Mouse (Mus musculus): Measurements from ENCODE around the gene E2f2. TPM values are rescaled to one million over a fixed set of nuclear protein-coding genes. Genes with fewer than 3 reads are reported as not detected.

The E2f2 gene
- total and polyA plus RNA-seq, 2 experiments from 2014 or later = 0.46 to 2.0 TPM

DNA sequence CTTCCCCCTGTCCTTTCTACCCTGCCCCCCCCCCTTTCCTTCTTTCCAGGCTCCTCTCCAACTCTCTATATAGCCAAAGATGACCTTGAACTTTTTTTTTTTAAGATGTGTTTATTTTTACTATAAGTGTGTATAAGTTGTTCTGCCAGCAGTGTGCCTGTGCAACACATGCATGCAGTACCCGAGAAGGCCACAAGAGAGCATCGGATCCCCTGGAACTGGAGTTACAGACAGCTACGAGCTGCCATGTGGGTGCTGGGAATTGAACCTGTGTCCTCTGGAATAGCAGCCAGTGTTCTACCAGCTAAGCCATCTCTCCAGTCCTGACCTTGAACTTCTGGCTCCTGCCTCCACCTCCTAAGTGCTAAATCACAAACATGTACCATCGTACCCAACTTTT, 19.4 kb upstream of the E2f2 start:
- 87% methylated on average over 4 of the region's 4 CpGs for WGBS
- peak; percentile 27 for TF ChIP-seq CTCF (IDR thresholded peaks at IDR 0.05)
- no peak overlapping the region for H3K27ac ChIP-seq (ENCODE audit: low read depth, low read length)
- DNase-seq (ENCODE audit: low spot score) (no peak), ATAC-seq (ENCODE audit: low FRiP score) (no peak)
- no peaks in the 10 kb centered on the region; the same call in none of the 2 replicates for H3K27me3 ChIP-seq (ENCODE audit: insufficient read depth, low read length)
- H3K4me2 ChIP-seq (ENCODE audit: low read depth, low read length, poor library complexity, severe bottlenecking) = no peak overlapping the region
- no peak overlapping the region for H3K4me3 ChIP-seq (ENCODE audit: low read depth, low read length)
- no peaks in the 10 kb centered on the region for H3K36me3 ChIP-seq (ENCODE audit: insufficient read depth, low read length)
- H3K9me3 ChIP-seq (ENCODE audit: low read length) = no peaks in the 10 kb centered on the region
- H3K4me1 ChIP-seq (ENCODE audit: insufficient read depth, low read length) = no peaks in the 10 kb centered on the region
- no peak overlapping the region for H3K9ac ChIP-seq (replicated peaks; ENCODE audit: low read length, poor library complexity, severe bottlenecking)

DNA sequence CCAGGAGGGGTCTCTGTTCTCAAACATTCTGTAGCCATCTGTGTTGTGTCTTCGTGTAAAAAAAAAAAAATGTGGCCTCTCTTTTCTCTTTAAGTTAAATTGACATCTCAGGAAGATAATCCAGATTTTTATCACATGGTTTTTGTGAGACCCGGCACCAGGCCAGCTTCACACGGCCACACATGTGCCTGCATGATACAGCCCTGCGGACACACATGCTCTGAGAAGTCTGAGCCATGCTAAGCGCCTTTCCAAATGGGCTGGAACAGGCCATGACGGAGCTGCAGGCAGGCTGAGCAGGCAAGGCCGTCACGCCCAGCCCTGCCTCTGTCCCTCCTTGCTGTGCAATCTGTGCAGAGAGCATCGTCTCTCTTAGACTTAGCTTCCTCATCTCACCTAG, 17.7 kb upstream of the E2f2 start:
- DNase-seq (ENCODE audit: low spot score) = no peak
- H3K4me2 ChIP-seq (ENCODE audit: low read depth, low read length, poor library complexity, severe bottlenecking) = no peak overlapping the region
- H3K9me3 ChIP-seq (ENCODE audit: low read length) = no peaks in the 10 kb centered on the region
- H3K9ac ChIP-seq (replicated peaks; ENCODE audit: low read length, poor library complexity, severe bottlenecking) = no peak overlapping the region
- 62% methylated on average over 9 of the region's 9 CpGs for WGBS
- no peak overlapping the region for H3K27ac ChIP-seq (ENCODE audit: low read depth, low read length)
- H3K36me3 ChIP-seq (ENCODE audit: insufficient read depth, low read length) = no peaks in the 10 kb centered on the region
- no peak for ATAC-seq (ENCODE audit: low FRiP score)
- H3K27me3 ChIP-seq (ENCODE audit: insufficient read depth, low read length) = no peaks in the 10 kb centered on the region; the same call in none of the 2 replicates
- no peak overlapping the region for H3K4me3 ChIP-seq (ENCODE audit: low read depth, low read length)
- H3K4me1 ChIP-seq (ENCODE audit: insufficient read depth, low read length) = no peaks in the 10 kb centered on the region
- TF ChIP-seq CTCF (IDR thresholded peaks at IDR 0.05) = no peak

DNA sequence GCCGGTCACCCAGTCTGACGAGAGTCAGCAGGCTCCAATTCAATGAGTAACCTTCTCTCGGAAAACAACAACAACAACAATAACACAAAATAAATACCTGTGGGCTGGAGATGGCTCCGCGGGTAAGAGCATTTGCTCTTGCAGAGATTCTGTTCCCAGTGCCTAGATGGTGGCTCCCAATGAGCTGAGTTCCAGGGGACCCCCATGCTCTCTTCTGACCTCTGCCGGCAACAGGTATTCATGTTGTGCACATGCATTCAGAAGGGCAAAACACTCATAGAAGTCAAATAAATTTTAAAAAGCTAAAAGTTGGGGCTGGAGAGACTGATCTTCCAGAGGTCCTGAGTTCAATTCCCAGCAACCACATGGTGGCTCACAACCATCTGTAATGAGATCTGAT, 13.7 kb upstream of the E2f2 start:
- H3K36me3 ChIP-seq (ENCODE audit: insufficient read depth, low read length) = no peaks in the 10 kb centered on the region
- no peak overlapping the region for H3K27ac ChIP-seq (ENCODE audit: low read depth, low read length)
- TF ChIP-seq CTCF (IDR thresholded peaks at IDR 0.05) = peak; percentile 14; the same call in 1 of the 2 replicates
- H3K4me1 ChIP-seq (ENCODE audit: insufficient read depth, low read length) = no peaks in the 10 kb centered on the region
- no peak overlapping the region for H3K4me3 ChIP-seq (ENCODE audit: low read depth, low read length)
- H3K27me3 ChIP-seq (ENCODE audit: insufficient read depth, low read length) = no peaks in the 10 kb centered on the region
- H3K9ac ChIP-seq (replicated peaks; ENCODE audit: low read length, poor library complexity, severe bottlenecking) = no peak overlapping the region
- DNase-seq (ENCODE audit: low spot score) = no peak
- no peak for ATAC-seq (ENCODE audit: low FRiP score)
- H3K4me2 ChIP-seq (ENCODE audit: low read depth, low read length, poor library complexity, severe bottlenecking) = no peak overlapping the region
- H3K9me3 ChIP-seq (ENCODE audit: low read length) = no peaks in the 10 kb centered on the region
- WGBS = 76% methylated on average over 6 of the region's 6 CpGs

DNA sequence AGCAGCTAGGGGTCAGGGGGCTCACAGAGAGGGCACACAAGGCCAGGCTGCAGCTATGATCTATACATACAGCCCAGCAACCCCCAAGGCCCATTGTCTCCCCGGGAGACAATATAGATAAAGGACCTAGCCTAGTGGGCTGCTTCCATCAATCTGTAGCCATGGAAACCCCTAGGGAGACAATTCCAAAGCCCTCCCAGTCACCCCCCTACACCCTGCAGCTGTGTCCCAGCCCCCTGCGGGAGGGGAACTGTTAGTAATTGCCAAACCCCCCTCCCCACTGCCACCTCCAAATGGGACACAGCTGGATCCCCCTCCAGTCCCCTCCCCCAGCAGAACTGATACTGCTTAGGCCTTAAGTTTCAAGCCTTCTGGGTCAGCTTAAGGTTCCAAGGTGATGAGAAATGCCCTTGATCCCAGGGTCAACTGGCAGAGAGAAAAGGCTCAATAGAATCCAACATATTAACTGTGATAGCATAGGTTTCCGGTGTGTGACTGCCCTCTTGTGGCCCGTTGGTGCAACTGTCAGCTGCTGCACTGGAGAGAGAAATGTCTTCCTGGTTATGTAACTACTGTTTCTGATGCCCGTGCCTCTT, 12.3 kb upstream of the E2f2 start:
- TF ChIP-seq CTCF (IDR thresholded peaks at IDR 0.05) = peak; percentile 99
- DNase-seq (ENCODE audit: low spot score) (peak; percentile 88), ATAC-seq (ENCODE audit: low FRiP score) (peak; percentile 54)
- Histone ChIP-seq H3K27me3 (ENCODE audit: insufficient read depth, low read length) (no peaks in the 10 kb centered on the region), H3K4me3 (ENCODE audit: low read depth, low read length) (no peak overlapping the region), H3K9ac (replicated peaks; ENCODE audit: low read length, poor library complexity, severe bottlenecking) (no peak overlapping the region), H3K9me3 (ENCODE audit: low read length) (no peaks in the 10 kb centered on the region), H3K27ac (ENCODE audit: low read depth, low read length) (no peak overlapping the region), H3K4me1 (ENCODE audit: insufficient read depth, low read length) (no peaks in the 10 kb centered on the region), H3K36me3 (ENCODE audit: insufficient read depth, low read length) (no peaks in the 10 kb centered on the region), H3K4me2 (ENCODE audit: low read depth, low read length, poor library complexity, severe bottlenecking) (no peak overlapping the region)
- whole genome bisulfite sequencing = 1% methylated on average over 5 of the region's 5 CpGs

DNA sequence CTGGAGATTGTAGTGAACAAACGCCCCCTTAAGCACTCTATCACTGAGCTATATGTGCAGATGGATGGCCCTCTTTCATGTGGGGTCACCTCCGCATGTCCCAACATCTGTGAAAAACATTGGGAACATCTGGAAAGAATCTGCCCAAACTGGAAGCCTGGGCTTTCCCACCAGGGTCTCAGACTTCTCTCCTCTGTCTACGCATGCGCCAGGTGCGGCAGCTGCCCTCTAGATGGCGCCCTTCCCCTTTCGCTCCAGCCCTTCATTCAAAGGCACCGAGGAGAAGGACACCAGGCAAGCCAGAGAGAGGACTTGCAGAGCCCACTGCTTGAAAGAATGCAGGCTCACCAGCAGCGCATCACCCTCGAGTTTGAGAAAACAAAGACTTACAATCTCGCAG, 8.7 kb upstream of the E2f2 start:
- ATAC-seq (ENCODE audit: low FRiP score) (peak; percentile 62; the same call in 1 of the 2 replicates), DNase-seq (ENCODE audit: low spot score) (peak; percentile 89)
- H3K4me3 ChIP-seq (ENCODE audit: low read depth, low read length) = no peak overlapping the region
- no peaks in the 10 kb centered on the region for H3K4me1 ChIP-seq (ENCODE audit: insufficient read depth, low read length)
- no peaks in the 10 kb centered on the region for H3K27me3 ChIP-seq (ENCODE audit: insufficient read depth, low read length)
- no peaks in the 10 kb centered on the region for H3K36me3 ChIP-seq (ENCODE audit: insufficient read depth, low read length)
- no peak overlapping the region for H3K9ac ChIP-seq (replicated peaks; ENCODE audit: low read length, poor library complexity, severe bottlenecking)
- peak; percentile 97 for TF ChIP-seq CTCF (IDR thresholded peaks at IDR 0.05)
- H3K9me3 ChIP-seq (ENCODE audit: low read length) = no peaks in the 10 kb centered on the region
- H3K4me2 ChIP-seq (ENCODE audit: low read depth, low read length, poor library complexity, severe bottlenecking) = no peak overlapping the region
- no peak overlapping the region for H3K27ac ChIP-seq (ENCODE audit: low read depth, low read length)
- WGBS = 1% methylated on average over 11 of the region's 11 CpGs

DNA sequence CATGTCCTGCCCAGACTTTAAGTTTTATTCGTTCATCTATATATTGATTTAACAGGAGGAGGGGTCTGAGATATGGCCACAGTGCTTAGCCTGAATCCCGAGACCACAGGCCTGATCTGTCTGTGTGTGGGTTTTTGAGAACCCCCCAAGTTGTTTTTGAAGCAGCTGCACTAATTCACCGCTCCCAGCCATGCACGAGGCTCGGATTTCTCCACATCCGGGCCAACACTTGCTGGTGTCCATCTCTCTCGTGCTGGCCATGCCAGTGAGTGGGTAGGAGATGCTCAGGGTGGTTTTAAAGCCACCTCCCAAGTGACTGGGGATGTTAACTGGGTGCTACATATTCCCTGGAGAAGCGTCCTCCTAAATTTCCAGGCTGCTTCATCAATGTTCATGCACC, 7.2 kb upstream of the E2f2 start:
- Histone ChIP-seq H3K9ac (replicated peaks; ENCODE audit: low read length, poor library complexity, severe bottlenecking) (no peak overlapping the region), H3K4me1 (ENCODE audit: insufficient read depth, low read length) (no peaks in the 10 kb centered on the region), H3K27ac (ENCODE audit: low read depth, low read length) (no peak overlapping the region), H3K4me3 (ENCODE audit: low read depth, low read length) (no peak overlapping the region), H3K9me3 (ENCODE audit: low read length) (no peaks in the 10 kb centered on the region), H3K4me2 (ENCODE audit: low read depth, low read length, poor library complexity, severe bottlenecking) (no peak overlapping the region), H3K27me3 (ENCODE audit: insufficient read depth, low read length) (no peaks in the 10 kb centered on the region), H3K36me3 (ENCODE audit: insufficient read depth, low read length) (no peaks in the 10 kb centered on the region)
- no peak for ATAC-seq (ENCODE audit: low FRiP score)
- no peak for DNase-seq (ENCODE audit: low spot score)
- no peak for TF ChIP-seq CTCF (IDR thresholded peaks at IDR 0.05)
- WGBS = 82% methylated on average over 8 of the region's 8 CpGs
